Mouse (Mus musculus) cerebellum, postnatal 25 days (tissue): ENCODE measurements around the gene Cyb5r2.

ENCODE experiments used
- DNase-seq, 2 experiments: peaks; one replicate each; pipeline ENCODE4 v3.0.0; 2021; ENCODE audit warnings: mixed read lengths in 2 of 2

Cyb5r2 gene

DNA sequence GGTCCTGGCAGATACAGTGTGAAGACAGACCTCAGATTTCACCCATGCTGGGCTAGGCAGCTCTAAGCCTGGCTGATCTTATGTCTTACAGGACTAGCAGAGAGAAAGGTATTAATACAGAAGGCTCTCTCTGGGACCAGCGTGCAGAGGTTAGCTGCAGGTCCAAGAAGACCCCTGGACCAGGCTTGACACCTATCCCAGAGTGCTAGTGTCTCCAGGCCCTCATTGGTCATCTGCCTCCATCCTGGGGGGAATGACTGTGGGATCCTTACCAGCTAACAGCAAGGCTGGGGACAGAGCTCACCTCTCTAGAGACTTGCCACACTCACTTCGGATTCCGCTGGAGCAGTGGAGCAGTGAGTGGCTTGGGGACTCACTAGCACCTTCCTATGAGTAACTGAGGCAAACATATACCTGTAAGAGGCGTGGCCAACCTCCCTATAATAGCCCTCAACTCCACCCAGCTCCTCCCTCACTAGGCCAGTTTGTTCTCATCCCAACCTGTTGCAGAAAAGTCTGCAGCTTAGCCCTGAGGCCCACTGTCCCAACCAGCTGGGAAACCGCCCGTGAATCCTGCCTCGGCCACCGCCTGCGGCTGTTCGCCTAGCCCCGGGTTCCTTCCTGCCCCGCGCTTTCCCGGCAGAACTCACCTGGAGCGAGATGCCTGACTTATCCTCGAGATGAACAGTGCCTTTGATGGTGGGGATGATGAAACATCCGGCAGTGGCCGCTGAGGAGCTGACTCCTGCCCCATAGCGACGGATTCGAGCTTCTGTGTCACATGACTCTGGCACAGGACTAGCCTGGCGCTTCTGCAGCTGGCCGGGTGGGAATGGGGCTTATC lies at the start of gene Cyb5r2:
Gene Cyb5r2, minus strand, starts transcription at position 725 of the 844 bp plus-strand sequence.
- peak; percentile 15 to 30 for DNase-seq

DNA sequence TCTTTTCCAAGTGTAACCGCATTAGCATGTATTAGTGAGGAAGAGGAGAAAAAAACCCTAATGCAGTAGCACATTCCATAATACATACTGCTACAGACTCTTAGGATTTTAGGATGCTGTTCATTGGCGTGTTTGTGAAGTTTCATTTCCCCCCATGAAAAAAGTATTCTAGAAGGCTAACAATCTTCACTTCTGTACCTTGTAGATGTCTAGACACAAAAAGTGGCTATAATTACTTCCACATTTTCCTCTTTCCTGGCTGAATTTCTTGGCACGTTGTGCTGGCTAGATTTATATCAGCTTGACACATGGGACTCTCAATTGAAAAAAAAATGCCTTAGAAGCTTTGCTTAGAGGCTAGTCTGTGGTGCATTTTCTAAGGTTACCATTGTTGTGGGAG lies 44.3 kb upstream of the Cyb5r2 start:
- DNase-seq, result no peak

DNA sequence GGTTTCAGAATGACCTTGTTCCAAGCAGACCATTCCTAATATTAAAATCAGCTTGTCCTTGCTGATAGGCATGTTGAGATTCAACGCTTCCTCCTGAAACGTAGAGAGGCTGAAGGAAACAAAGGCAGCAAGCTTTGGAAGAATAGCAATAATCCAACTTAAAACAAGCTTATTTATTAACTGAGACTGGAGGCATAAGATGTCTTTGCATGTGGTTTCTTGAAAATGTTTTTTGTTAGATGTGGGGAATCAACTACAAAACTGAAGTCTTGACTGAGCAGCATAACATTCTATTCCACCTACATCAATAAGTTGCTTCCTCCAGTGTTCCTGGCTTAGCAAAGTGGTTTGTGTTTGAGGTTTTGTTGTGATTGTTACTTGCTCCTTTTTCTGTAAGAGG lies 43.3 kb upstream of the Cyb5r2 start, which contains the start of gene Ovch2:
Gene Ovch2, minus strand, starts transcription at position 101 of the 400 bp plus-strand sequence.
- no peak for DNase-seq

DNA sequence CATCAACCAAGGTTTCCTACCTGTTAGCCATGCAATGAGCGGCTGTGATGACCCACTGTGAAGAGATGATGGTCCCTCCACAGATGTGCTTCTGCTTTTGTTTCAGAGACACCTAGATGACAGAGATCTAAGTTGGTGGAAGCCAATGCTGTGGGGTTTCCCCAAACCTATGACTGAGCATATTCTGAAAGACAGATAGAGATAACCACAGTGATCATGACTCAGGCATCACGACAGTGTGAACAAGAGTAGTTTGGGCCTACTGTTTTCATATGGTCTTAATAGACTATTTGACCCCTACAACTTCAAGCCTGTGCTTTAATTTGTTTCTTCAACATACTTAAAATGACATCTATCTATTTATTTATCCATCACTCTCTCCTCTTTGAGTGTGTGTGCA lies 38.7 kb upstream of the Cyb5r2 start:
- no peak for DNase-seq

DNA sequence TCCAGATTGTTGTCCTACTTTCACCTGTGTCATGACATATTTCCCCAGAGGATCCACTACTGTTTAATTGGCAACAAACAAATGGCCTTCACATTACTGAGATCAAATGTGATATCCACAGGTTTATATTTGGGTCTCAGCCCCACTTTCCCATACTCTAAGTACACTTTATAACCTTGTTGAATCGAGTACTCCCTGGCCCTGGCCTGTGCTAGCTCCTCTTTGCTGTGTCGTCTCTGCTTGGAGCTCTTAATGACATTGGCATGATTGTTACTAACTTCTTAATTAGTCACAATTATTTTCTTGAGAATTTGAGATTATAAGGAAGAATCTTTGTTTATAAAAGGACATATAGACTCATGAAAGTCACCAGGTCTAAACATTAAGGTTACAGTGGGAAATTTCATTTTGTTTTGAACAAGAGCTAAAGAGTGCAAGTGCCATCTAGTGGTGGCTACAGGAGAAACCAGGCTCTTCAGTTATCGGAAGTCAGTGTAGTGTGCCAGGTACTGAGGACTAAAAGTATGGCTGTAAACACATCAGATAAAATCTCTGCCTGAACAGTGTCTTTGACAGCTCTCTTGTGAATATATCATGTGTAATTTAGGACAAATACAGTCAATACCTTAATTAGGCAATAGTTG lies 30.3 kb upstream of the Cyb5r2 start:
- peak in 1 of 2 experiments; percentile 8 for DNase-seq

DNA sequence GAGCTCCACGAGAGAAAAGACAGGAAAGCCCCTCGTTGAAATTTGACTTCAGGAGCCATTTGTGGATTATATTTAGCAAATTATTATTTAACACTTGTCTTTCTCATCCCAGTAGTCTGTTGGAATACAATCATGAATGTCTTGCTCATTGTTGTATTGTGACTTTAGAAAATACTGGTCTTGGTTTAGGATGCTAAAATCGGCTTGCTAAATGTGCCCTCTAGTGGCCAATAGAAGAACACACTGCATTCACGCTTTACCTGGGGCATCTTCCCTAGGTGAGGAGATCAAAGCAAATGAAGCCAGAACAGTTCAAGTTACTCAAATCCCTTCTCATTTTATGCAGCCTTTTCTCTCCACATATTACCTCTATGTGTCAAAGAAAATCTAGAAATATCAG lies 21.8 kb upstream of the Cyb5r2 start:
- DNase-seq, result peak in 1 of 2 experiments; percentile 33

DNA sequence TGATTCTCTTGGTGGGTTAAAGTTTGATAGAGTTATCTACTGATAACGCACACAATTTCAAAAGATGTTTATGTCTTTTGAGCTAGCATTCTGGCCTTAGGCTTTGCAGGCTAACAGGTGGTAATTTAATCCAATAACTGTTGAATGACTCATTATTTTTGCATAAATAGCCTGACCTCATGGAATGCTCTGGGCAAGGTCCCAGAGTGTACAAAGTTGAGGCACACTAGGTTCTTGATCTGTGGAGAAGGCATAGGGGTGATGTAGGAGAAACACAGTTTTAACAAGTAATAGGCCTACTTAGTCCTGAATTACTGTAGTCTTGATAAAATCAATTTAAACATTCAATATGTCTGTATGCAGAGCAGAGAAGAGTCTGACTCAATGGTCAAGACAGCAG lies 20.4 kb upstream of the Cyb5r2 start:
- DNase-seq, result no peak

DNA sequence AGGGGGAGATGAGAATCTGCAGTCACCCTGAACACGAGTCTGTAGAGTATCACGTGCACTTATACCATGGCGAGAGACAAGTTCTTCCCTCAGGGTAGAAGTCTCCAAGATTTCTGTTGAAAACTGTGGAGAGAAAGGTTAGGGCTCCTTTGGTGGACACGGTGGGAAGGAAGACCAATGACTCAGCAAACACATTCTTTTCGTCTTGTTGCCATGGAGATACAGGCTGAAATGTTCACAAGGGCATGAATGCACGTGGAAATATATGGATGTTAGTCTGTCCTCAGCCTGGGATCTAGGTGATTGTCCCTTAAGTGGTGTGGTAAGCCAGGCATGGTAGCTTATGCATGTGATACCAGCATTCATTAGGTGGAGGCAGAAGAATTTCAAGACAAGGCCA lies 13.0 kb upstream of the Cyb5r2 start:
- no peak for DNase-seq

DNA sequence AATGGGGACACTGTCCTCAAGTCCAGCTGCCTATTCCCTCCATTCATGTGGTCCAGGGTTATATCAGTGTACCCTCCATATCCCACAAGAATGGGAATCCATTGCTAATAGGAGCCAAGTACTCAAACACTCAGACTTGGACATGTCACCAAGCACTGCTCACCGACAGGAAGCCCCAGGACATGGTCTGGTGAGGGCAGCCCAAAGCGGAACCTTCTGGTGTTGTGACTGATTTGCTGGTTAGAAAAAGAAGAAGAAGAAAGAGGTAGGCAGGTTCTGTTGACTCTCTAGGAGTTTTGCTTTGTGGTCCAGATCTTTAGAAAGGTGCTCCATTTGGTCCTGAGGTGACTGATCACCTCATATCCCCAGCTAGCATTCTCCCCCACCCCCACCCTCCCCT lies 1.1 kb downstream of the Cyb5r2 start:
- no peak for DNase-seq

DNA sequence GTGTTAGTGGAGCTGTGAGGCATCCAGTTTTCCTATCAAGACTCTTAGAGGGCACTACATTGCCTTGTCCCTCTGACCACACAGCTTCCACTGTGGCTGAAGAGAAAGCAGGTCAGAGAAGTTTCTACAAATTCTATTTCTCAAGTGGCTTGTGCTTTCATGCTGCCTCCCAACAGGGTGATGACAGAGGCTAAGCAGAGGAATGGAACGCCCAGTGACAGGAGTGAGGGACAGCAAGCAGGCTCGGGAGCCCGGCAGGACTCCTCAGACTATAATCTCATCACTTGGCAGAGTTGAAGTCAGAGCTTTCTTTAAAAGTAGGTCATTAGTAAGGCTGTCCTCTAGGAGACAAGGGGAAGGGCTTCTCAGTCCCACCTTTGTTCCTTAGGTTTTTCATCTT lies 1.9 kb downstream of the Cyb5r2 start:
- DNase-seq, result no peak

DNA sequence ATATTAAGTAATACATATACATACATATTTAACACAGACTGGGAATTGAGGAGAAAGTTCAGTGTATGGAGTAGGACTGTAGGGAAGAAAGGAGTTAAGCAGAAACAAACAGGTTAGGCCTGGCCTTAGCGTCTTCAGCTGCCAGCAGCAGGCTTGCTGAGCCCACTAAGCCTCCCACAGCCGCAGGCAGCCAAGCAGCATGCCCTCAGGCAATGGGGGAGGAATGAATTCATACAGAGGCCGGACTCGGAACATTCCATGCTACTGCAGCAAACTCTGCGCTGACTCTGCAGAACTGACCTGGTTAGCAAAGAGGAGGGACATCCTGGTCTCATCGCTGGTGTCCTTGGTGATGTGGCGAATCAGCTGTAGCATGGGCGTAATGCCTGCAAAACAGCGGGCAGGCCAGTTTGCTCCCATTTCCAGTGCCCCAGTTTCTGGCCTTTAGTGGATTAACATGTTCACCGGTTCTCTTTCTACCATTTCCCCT lies 5.8 kb downstream of the Cyb5r2 start:
- no peak for DNase-seq

DNA sequence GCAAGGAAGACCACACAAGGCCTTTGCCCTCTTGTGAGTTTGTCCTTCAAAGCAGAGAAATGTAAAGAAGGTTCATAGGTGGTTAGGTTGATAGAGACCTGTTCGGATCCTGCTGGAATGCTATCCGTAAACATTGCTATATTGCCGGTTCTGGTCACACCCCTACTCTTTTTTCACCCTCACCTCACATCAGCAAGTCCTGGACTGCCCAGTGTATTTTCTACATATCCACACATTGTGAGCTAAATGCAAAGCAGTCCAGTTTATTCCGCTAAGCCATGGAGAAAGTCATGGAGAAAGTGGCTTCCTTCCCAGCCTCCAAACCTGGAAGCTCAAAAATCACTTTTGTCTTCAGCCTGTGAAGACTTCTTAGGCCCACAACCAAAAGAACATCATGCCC lies 8.1 kb downstream of the Cyb5r2 start:
- DNase-seq, result no peak

DNA sequence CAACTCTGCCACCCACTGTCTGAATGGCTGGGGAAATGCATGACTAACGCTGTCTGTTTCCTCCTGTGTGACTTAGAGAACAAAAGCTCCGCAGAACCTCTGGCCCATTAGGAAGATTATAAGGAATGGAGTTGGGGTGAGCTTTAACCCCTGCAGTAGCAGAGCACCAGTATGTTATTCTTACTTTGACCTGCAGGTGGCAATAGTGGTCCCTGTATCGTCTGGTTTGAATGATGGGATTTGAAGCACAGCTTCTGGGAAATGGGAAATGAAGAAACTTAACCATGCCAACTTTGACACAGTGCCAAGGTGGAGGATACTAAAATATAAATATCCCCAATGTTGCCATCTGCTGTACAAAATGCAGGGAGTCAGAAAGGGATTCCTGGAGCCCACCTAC lies 8.6 kb downstream of the Cyb5r2 start:
- DNase-seq, result peak in 1 of 2 experiments; percentile 34

DNA sequence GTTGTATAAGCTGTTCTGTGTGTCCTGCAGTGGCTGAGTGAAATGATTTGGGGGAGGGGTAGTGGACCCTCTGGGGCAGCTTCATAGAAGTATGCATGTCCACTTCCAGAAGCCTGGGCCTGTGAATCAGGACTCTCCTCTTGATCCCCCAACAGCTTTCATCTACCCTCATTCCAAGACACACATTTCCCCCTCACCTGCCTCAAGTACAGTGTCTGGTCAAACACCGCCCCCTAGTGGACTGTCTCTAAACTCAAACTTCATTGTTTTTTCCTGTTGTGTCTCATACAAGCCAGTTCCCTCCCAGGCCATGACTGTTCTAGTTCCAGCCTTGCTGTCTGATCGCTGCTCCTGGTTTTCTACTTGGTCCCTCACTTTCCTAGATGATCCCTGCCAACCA lies 9.9 kb downstream of the Cyb5r2 start:
- peak; percentile 56 to 72 for DNase-seq

DNA sequence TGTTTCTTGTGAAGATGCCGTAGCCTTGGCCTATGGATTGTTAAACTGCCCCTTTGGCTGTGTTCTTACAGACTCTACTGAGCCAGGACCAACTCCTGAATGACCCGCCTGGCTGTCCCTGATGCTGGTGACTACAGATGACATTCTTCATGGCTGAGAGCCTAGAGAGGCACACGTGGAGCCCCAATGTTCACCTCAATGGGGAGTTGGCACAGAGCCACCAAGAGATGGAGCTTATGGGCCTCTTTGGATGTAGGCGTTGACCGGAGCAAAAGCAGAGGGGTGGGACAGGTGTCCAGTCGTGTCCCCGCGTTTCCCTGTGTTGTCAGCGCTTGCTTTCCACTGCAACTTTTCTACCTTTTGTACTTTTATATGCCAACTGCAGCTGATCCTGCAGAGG lies 10.4 kb downstream of the Cyb5r2 start:
- peak in 1 of 2 experiments; percentile 15 for DNase-seq

DNA sequence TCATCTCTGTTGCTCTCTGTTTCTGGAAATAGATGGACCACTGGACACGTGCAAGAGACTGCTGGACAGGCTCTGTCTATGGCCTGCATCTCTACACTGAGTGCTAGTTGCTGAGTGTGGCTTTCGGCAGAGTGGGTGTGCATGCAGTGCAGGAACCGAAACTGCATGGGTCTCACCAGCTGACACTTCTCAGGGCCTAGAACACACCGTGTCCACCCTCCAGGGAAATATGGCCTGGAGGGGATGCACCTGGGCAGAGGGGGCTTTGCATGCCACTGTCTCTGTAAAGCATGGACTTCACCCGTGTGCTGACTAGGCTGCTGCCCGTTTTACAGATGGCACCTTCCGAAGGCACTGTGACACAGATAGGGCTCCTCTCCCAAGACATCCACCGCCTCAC lies 11.8 kb downstream of the Cyb5r2 start:
- no peak for DNase-seq

DNA sequence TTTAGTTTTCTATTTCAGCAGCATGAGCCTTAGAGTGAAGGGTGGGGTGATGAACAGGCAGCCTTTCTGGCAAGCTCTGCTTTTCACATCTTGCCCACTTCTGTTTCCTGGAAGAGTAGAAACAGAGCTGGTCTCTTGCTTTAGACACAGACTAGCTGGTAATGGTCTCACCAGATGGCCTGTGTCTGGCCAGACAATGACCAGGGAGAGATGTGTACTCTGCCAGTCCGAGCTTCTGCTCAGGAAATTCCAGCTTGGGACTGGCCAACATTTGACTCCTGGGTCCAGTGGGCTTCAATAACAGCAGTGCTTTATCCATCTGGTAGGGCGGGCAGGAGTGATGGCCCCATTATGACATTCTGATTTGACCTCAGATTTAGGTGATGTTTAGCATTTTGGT lies 12.7 kb downstream of the Cyb5r2 start:
- no peak for DNase-seq

DNA sequence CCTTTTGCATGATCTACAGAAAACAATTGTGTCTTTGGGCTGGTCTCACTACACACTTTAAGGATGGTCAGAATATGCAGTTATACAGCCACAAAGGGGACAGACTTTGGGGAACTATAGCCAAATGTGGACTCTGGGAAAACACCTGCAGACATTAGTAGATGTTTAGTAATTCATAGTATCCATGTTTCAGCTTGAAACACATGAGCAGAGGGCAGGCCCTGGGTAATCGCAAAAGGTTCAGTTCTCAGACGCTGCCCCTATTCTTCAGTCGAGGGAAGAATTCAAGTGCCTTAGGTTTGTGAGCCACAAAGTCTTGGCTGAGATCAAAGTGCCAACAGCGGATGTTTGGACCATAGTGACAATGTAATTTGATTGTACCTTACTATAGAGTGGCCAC lies 13.4 kb downstream of the Cyb5r2 start:
- no peak for DNase-seq

DNA sequence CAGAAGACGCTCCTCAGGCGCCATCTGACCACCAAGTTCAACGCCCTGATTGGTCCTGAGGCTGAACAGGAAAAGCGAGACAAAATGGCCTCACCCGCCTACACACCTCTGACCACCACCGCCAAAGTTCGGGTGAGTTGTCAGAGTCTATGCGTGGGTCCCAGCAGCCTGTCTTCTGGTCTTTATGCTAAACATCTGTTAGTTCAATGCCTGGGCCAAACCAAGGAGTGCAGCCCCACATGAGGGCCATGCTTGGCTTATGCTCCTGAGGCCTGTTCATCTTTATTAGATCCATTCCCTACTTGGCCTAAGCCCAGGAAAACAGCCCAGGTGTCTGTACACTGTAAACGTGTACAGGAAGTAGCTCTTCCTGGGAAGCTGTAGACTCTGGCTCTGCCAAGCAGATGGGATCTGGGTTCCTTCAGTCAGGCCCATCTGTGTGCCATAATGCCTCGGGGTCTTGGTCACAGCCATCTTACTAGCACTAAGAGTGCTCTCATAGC lies 14.8 kb downstream of the Cyb5r2 start:
- DNase-seq, result no peak

DNA sequence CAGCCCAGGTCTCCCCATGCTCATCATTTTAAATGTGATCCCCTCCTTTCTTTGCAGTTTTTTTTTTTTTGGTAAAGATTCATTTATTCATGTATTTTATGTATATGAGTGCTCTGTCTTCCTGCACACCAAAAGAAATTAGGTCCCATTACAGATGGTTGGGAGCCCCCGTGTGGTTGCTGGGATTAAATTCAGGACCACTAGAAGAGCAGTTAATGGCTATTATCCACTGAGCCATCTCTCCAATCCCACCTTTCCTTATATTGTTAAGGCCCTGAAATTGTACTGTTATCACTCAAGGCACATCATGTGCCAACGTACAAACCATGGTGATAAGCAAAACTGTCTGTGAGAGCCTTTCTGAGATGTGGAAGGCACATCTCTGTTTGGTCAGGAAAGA lies 19.1 kb downstream of the Cyb5r2 start:
- DNase-seq, result peak in 1 of 2 experiments; percentile 23

DNA sequence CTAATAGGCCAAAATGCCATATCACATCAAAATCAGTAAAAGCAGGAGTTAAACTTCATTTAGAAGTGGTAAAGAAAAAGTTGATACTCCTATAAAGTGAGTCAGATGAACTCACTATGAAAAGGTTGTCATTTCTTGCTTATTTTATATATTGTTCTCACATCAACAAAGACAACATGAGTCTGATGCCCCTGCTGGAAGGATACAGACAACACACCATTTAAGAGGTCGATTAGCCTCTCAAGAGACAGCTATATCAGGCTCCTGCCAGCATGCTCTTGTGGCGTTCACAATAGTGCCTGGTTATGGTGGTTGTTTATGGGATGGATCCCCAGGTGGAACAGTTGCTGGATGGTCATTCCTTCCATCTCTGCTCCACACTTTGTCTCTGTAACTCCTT lies 24.7 kb downstream of the Cyb5r2 start:
- no peak for DNase-seq

DNA sequence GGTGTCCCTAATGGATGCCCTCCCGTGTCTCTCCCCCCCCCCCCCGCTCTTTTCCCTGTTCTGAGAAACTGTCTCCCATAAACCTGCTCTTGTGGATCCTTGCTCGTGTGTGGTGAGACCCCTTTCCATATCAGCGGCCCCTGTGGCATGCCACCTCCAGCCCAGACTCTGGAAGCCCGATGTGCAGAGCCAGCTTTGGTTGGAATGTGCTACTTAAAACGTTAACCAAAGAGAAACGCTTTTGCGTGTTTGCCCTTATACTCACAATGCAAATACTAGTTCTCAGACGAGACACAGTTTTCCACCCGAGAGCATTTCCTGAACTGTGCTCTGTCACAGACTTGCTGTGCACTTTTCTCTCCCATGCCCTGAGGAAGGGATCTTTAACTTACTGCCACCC lies 27.2 kb downstream of the Cyb5r2 start:
- no peak for DNase-seq

DNA sequence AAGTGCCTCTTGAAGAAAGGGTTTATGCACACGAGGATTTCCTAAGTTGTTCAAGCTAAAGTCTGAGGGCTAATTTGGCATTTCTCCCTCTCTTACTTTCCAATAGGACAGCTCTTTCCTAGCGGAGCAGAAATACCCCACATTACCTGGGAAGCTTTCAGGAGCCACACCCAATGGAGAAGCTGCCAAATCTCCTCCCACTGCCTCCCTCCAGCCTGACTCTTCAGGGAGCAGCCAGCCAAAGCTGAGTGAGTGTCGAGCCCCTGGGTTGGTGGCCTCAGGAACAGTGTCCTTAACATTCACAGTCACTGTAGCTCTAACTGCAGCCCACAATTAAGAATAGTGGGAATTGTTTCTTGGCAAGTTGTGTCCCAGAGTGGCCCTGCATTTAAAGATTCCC lies 30.3 kb downstream of the Cyb5r2 start:
- DNase-seq, result no peak

DNA sequence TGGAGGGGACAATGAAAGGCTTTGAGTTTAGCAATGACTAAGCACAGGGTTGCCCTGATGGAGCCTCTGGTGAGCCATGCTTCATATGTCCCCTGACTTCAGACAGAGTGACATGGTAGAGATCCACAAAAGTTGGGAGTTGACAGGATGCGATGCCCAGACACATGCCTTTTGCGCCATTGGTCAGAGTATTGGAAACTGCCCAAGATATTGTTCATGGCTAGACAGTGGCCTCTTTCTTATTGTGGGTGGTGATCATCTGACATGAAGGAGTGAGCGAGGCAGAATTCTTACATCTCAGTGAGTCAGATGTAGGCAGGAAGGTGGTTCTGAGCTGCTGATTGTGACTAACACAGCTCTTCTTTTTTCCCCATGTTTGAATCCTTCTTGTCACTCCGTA lies 35.3 kb downstream of the Cyb5r2 start:
- DNase-seq, result no peak
